Mouse (Mus musculus) G1E (cell line): ENCODE results near the gene Gmeb2. TPM values are rescaled to one million over a fixed set of nuclear protein-coding genes. Genes with fewer than 3 reads are reported as not detected.

Experiments used
- ATAC-seq: 2 replicates; pipeline ENCODE4 v1.8.0; 2016; ENCODE audit warnings: mild to moderate bottlenecking; ENCODE audit not compliant: insufficient number of reproducible peaks, poor library complexity, low FRiP score, severe bottlenecking; ENCODE audit errors: extremely low read depth
- DNase-seq: peaks from one replicate; pipeline ENCODE4 v3.0.0; 2012; ENCODE audit warnings: low spot score
- H3K27me3 ChIP-seq: 2 replicates; pipeline ENCODE4 v1.6.1; 2012; ENCODE audit warnings: mild to moderate bottlenecking, low read length, inconsistent platforms; ENCODE audit not compliant: insufficient read depth
- H3K36me3 ChIP-seq: replicated peaks from 2 replicates; pipeline ENCODE3; 2012; ENCODE audit warnings: mild to moderate bottlenecking, inconsistent platforms
- H3K4me1 ChIP-seq: 2 replicates; pipeline ENCODE4 v1.6.1; 2012; ENCODE audit warnings: low read depth, low read length, inconsistent platforms, mixed read lengths; ENCODE audit not compliant: insufficient read depth
- H3K4me3 ChIP-seq: 2 replicates; pipeline ENCODE4 v1.5.1; 2012; ENCODE audit warnings: low read depth, mild to moderate bottlenecking, inconsistent platforms, low read length, moderate library complexity, mixed read lengths
- H3K9me3 ChIP-seq: replicated peaks from 2 replicates; pipeline ENCODE4 v1.6.1; 2012; ENCODE audit warnings: inconsistent platforms
- CTCF ChIP-seq: IDR thresholded peaks from 2 replicates; pipeline ENCODE4 v1.5.1; 2012; ENCODE audit warnings: low read depth, low read length, inconsistent platforms, mixed read lengths
- GATA1 ChIP-seq: IDR thresholded peaks from 2 replicates; pipeline ENCODE4 v1.6.1; 2012; ENCODE audit warnings: borderline replicate concordance, low read length, inconsistent platforms, mixed read lengths
- GATA2 ChIP-seq: IDR thresholded peaks from 2 replicates; pipeline ENCODE4 v1.6.1; 2012; ENCODE audit warnings: low read depth, low read length, inconsistent platforms, borderline replicate concordance
- POLR2AphosphoS5 ChIP-seq: IDR thresholded peaks from 2 replicates; pipeline ENCODE4 v1.6.1; 2012; ENCODE audit warnings: low read depth, low read length, inconsistent platforms; ENCODE audit not compliant: insufficient replicate concordance
- TAL1 ChIP-seq: conservative IDR thresholded peaks from 2 replicates; pipeline ENCODE4 v1.6.1; 2012; ENCODE audit warnings: low read depth, low read length, inconsistent platforms, mixed read lengths
- polyA plus RNA-seq: library from polyadenylated mRNA; stranded (reverse); fragments of >175 nt; gene quantifications from 2 replicates; pipeline ENCODE4 v1.2.3, GENCODE M21; 2012
- total RNA-seq, 2 experiments: library from RNA; stranded (forward) in 1 of 2; stranded (reverse) in 1 of 2; fragments of 200-1000 nt in 1 of 2; fragments of >200 nt in 1 of 2; fragmentation: Nextera tagmentation in 1 of 2; gene quantifications; 2 replicates each; pipeline ENCODE4 v1.2.3; 2014 to 2017

Gmeb2 gene
- total and polyA plus RNA-seq, 3 experiments, result 12.8 to 50.0 (median 18.1) TPM

- TF ChIP-seq CTCF (no peak), TAL1 (no peak), GATA2 (no peak)
- H3K36me3 ChIP-seq, result peaks cover 38% of the 10 kb centered on the region
- H3K27me3 ChIP-seq, result peaks cover 11% of the 10 kb centered on the region; the same call in 1 of the 2 replicates
- no peaks in the 10 kb centered on the region for H3K4me1 ChIP-seq
- no peak for DNase-seq
- ATAC-seq, result no peak
- H3K9me3 ChIP-seq, result no peaks in the 10 kb centered on the region
- H3K4me3 ChIP-seq, result no peak overlapping the region
Measured at GRCm38 (mm10) chr2:181224994-181225393, 62.8 kb downstream of the Gmeb2 start.

GRCm38 (mm10) chr2:181220361-181220760, 67.5 kb downstream of the Gmeb2 start:
- Histone ChIP-seq H3K4me1 (no peaks in the 10 kb centered on the region), H3K27me3 (peaks cover 17% of the 10 kb centered on the region), H3K9me3 (no peaks in the 10 kb centered on the region), H3K4me3 (no peak overlapping the region), H3K36me3 (no peaks in the 10 kb centered on the region)
- no peak for ATAC-seq
- no peak for DNase-seq
- TF ChIP-seq GATA2 (no peak), TAL1 (no peak), GATA1 (no peak), CTCF (no peak), POLR2AphosphoS5 (no peak)

GRCm38 (mm10) chr2:181219538-181220216, 68.2 kb downstream of the Gmeb2 start, which contains the start of gene Fndc11:
Fndc11 (plus strand) TSS chr2:181220013.
- TF ChIP-seq CTCF (no peak), TAL1 (no peak)
- no peaks in the 10 kb centered on the region for H3K9me3 ChIP-seq

GRCm38 (mm10) chr2:181218881-181219485, 68.9 kb downstream of the Gmeb2 start:
- ATAC-seq (no peak), DNase-seq (no peak)
- no peaks in the 10 kb centered on the region for H3K4me1 ChIP-seq
- H3K9me3 ChIP-seq, result no peaks in the 10 kb centered on the region
- no peak for TF ChIP-seq GATA2
- no peak for TF ChIP-seq GATA1
- TF ChIP-seq CTCF, result no peak
- no peak for TF ChIP-seq POLR2AphosphoS5
- TF ChIP-seq TAL1, result no peak
- no peaks in the 10 kb centered on the region for H3K36me3 ChIP-seq
- H3K4me3 ChIP-seq, result no peak overlapping the region
- peaks cover 23% of the 10 kb centered on the region for H3K27me3 ChIP-seq

More at GRCm38 (mm10) chr2:181219538-181220216, 68.2 kb downstream of the Gmeb2 start, which contains the start of gene Fndc11:
- ATAC-seq, result no peak
- Histone ChIP-seq H3K27me3 (peaks cover 19% of the 10 kb centered on the region), H3K4me1 (no peaks in the 10 kb centered on the region), H3K36me3 (no peaks in the 10 kb centered on the region), H3K4me3 (no peak within 1 kb of the TSS)
- DNase-seq, result no peak

- peaks cover 40% of the 10 kb centered on the region for H3K27me3 ChIP-seq
- TF ChIP-seq TAL1 (no peak), CTCF (no peak), GATA1 (no peak), POLR2AphosphoS5 (no peak), GATA2 (no peak)
- no peaks in the 10 kb centered on the region for H3K9me3 ChIP-seq
- no peaks in the 10 kb centered on the region for H3K4me1 ChIP-seq
- H3K4me3 ChIP-seq, result no peak overlapping the region
- ATAC-seq (no peak), DNase-seq (no peak)
- H3K36me3 ChIP-seq, result no peaks in the 10 kb centered on the region
Measured at GRCm38 (mm10) chr2:181216037-181216436, 71.8 kb downstream of the Gmeb2 start.

- no peaks in the 10 kb centered on the region for H3K36me3 ChIP-seq
- no peak for ATAC-seq
- H3K4me3 ChIP-seq, result no peak within 1 kb of the TSS
- no peak for TF ChIP-seq GATA1
- no peak for TF ChIP-seq TAL1
- no peak for TF ChIP-seq POLR2AphosphoS5
- no peak for TF ChIP-seq GATA2
- TF ChIP-seq CTCF, result no peak
- no peak for DNase-seq
- H3K27me3 ChIP-seq, result peaks cover 51% of the 10 kb centered on the region
- no peaks in the 10 kb centered on the region for H3K9me3 ChIP-seq
- no peaks in the 10 kb centered on the region for H3K4me1 ChIP-seq
Measured at GRCm38 (mm10) chr2:181213021-181213445, 74.8 kb downstream of the Gmeb2 start, which contains the start of gene Srms. Srms (minus strand) TSS chr2:181213185.
